Mouse (Mus musculus) thymus, postnatal 25 days (tissue): ENCODE measurements around the gene Hist1h3f.
"Not testable (repeated sequence)": the region's sequence is repeated elsewhere in the genome, so short reads cannot be mapped to it uniquely, and the experiment has no call there.

Experiments used
- DNase-seq: peaks from one replicate; pipeline ENCODE4 v3.0.0; 2022

Hist1h3f gene

GRCm38 (mm10) chr13:23539821-23540220 lies 4.0 kb upstream of the Hist1h3f start:
- DNase-seq, result not testable (repeated sequence)

- DNase-seq, result no peak
Measured at GRCm38 (mm10) chr13:23541497-23541896, 2.4 kb upstream of the Hist1h3f start.

GRCm38 (mm10) chr13:23542225-23542980 lies 1.4 kb upstream of the Hist1h3f start:
- DNase-seq, result not testable (repeated sequence)

GRCm38 (mm10) chr13:23542999-23543607 lies 749 bp upstream of the Hist1h3f start, which contains the start of gene Hist1h2bh:
Gene Hist1h2bh, minus strand, starts transcription at chr13:23543392.
- peak; percentile 81 for DNase-seq

GRCm38 (mm10) chr13:23544787-23545120 lies 902 bp downstream of the Hist1h3f start:
- peak; percentile 50 for DNase-seq

GRCm38 (mm10) chr13:23546694-23547093 lies 2.8 kb downstream of the Hist1h3f start:
- DNase-seq, result no peak

- DNase-seq, result no peak
Measured at GRCm38 (mm10) chr13:23550761-23551145, 6.9 kb downstream of the Hist1h3f start.

- peak; percentile 91 for DNase-seq
Measured at GRCm38 (mm10) chr13:23551146-23551834, 7.4 kb downstream of the Hist1h3f start, which contains the start of gene Hist1h4f. Gene Hist1h4f, minus strand, starts transcription at chr13:23551648.

GRCm38 (mm10) chr13:23551931-23552914 lies 8.4 kb downstream of the Hist1h3f start:
- DNase-seq, result no peak

GRCm38 (mm10) chr13:23552962-23553361 lies 9.1 kb downstream of the Hist1h3f start, which contains the start of gene Hist1h1d:
Gene Hist1h1d, plus strand, starts transcription at chr13:23553262.
- DNase-seq, result no peak

GRCm38 (mm10) chr13:23554393-23554792 lies 10.5 kb downstream of the Hist1h3f start:
- DNase-seq, result no peak

GRCm38 (mm10) chr13:23554925-23555838 lies 11.3 kb downstream of the Hist1h3f start:
- DNase-seq, result peak; percentile 92

- DNase-seq, result peak; percentile 74
Measured at GRCm38 (mm10) chr13:23555839-23556416, 12.1 kb downstream of the Hist1h3f start.

- no peak for DNase-seq
Measured at GRCm38 (mm10) chr13:23556906-23557305, 13.1 kb downstream of the Hist1h3f start.

- not testable (repeated sequence) for DNase-seq
Measured at GRCm38 (mm10) chr13:23560699-23561098, 16.8 kb downstream of the Hist1h3f start.

- not testable (repeated sequence) for DNase-seq
Measured at GRCm38 (mm10) chr13:23561531-23561882, 17.7 kb downstream of the Hist1h3f start.

GRCm38 (mm10) chr13:23561883-23562659 lies 18.2 kb downstream of the Hist1h3f start, which contains the start of gene Hist1h3e:
Gene Hist1h3e, minus strand, starts transcription at chr13:23562369.
- DNase-seq, result peak; percentile 91

GRCm38 (mm10) chr13:23562699-23563462 lies 19.0 kb downstream of the Hist1h3f start:
- peak; percentile 42 for DNase-seq

- DNase-seq, result no peak
Measured at GRCm38 (mm10) chr13:23564482-23564881, 20.6 kb downstream of the Hist1h3f start.
